Mouse (Mus musculus) hindbrain, embryonic 15.5 days (tissue): Measurements from ENCODE around the gene Kcnb1. TPM values are rescaled to one million over a fixed set of nuclear protein-coding genes. Genes with fewer than 3 reads are reported as not detected.

ENCODE experiments used
- ATAC-seq: fragments of 200-750 bp; cut with Nextera tagmentation; 2 replicates; pipeline ENCODE4 v1.8.0; 2017; ENCODE audit warnings: low read depth, moderate number of reproducible peaks, moderate TSS enrichment; ENCODE audit not compliant: low FRiP score
- H3K27ac ChIP-seq: fragments of 300-500 bp; sonication (generic); replicated peaks from 2 replicates; pipeline ENCODE4 v1.5.1; 2015; ENCODE audit warnings: mild to moderate bottlenecking, inconsistent platforms
- H3K27me3 ChIP-seq: fragments of 300-500 bp; sonication (generic); 2 replicates; pipeline ENCODE4 v1.6.1; 2015; ENCODE audit warnings: control low read depth, inconsistent platforms
- H3K36me3 ChIP-seq: fragments of 300-500 bp; sonication (generic); 2 replicates; pipeline ENCODE4 v1.6.1; 2015; ENCODE audit warnings: control low read depth, inconsistent platforms
- H3K4me1 ChIP-seq: fragments of 300-500 bp; sonication (generic); replicated peaks from 2 replicates; pipeline ENCODE4 v1.6.1; 2015; ENCODE audit warnings: control low read depth, inconsistent platforms
- H3K4me2 ChIP-seq: fragments of 300-500 bp; sonication (generic); 2 replicates; pipeline ENCODE4 v1.6.1; 2015; ENCODE audit warnings: moderate library complexity, mild to moderate bottlenecking, inconsistent platforms
- H3K4me3 ChIP-seq: fragments of 300-500 bp; sonication (generic); 2 replicates; pipeline ENCODE4 v1.5.1; 2015; ENCODE audit warnings: mild to moderate bottlenecking, inconsistent platforms
- H3K9ac ChIP-seq: fragments of 300-500 bp; sonication (generic); 2 replicates; pipeline ENCODE4 v1.6.1; 2015; ENCODE audit warnings: inconsistent platforms
- H3K9me3 ChIP-seq: fragments of 300-500 bp; sonication (generic); 2 replicates; pipeline ENCODE4 v1.6.1; 2016; ENCODE audit warnings: control low read depth, inconsistent platforms
- WGBS: fragments of 180-500 bp; shearing (Covaris S2); methylation state at CpG from one replicate; pipeline ENCODE4 v1.1.7; 2015; 5-methylcytosine and 5-hydroxymethylcytosine counted together
- polyA plus RNA-seq: library from polyadenylated mRNA; unstranded; fragments of >200 nt; fragmentation: Nextera tagmentation; extraction: Ambion mirVana; gene quantifications from 2 replicates; pipeline ENCODE4 v1.2.1, GENCODE M21; 2015

Kcnb1 gene
- polyA plus RNA-seq, 1 experiment from 2014 or later = 3.4 TPM

GRCm38 (mm10) chr2:167181096-167181495 lies 8.9 kb downstream of the Kcnb1 start:
- Histone ChIP-seq H3K36me3 (peaks cover 8% of the 10 kb centered on the region), H3K27me3 (no peaks in the 10 kb centered on the region), H3K9ac (no peak overlapping the region), H3K27ac (no peak overlapping the region), H3K9me3 (no peaks in the 10 kb centered on the region), H3K4me2 (no peak overlapping the region), H3K4me1 (peaks cover 7% of the 10 kb centered on the region; the same call in 1 of the 2 replicates), H3K4me3 (no peak overlapping the region)
- WGBS = 86% methylated on average over 8 of the region's 8 CpGs
- ATAC-seq = no peak

- no peaks in the 10 kb centered on the region for H3K9me3 ChIP-seq
- H3K4me3 ChIP-seq = no peak overlapping the region
- no peak for ATAC-seq
- H3K9ac ChIP-seq = no peak overlapping the region
- H3K27me3 ChIP-seq = no peaks in the 10 kb centered on the region
- no peak overlapping the region for H3K4me2 ChIP-seq
- H3K36me3 ChIP-seq = peaks cover 8% of the 10 kb centered on the region
- WGBS = 88% methylated on average over 10 of the region's 10 CpGs
- H3K4me1 ChIP-seq = no peaks in the 10 kb centered on the region
- no peak overlapping the region for H3K27ac ChIP-seq
These were observed 10.7 kb downstream of the Kcnb1 start for GRCm38 (mm10) chr2:167179301-167179700.

GRCm38 (mm10) chr2:167177231-167177641 lies 12.7 kb downstream of the Kcnb1 start:
- Histone ChIP-seq H3K27me3 (no peaks in the 10 kb centered on the region), H3K27ac (no peak overlapping the region)
- 62% methylated on average over 10 of the region's 10 CpGs for WGBS

GRCm38 (mm10) chr2:167175284-167175683 lies 14.7 kb downstream of the Kcnb1 start:
- Histone ChIP-seq H3K27ac (no peak overlapping the region), H3K9ac (no peak overlapping the region), H3K4me3 (no peak overlapping the region), H3K9me3 (no peaks in the 10 kb centered on the region), H3K4me2 (no peak overlapping the region), H3K36me3 (peaks cover 12% of the 10 kb centered on the region; the same call in 1 of the 2 replicates), H3K27me3 (no peaks in the 10 kb centered on the region), H3K4me1 (no peaks in the 10 kb centered on the region)
- 91% methylated on average over 6 of the region's 6 CpGs for WGBS
- no peak for ATAC-seq

More at GRCm38 (mm10) chr2:167177231-167177641, 12.7 kb downstream of the Kcnb1 start:
- Histone ChIP-seq H3K36me3 (peaks cover 12% of the 10 kb centered on the region; the same call in 1 of the 2 replicates), H3K4me1 (no peaks in the 10 kb centered on the region), H3K9me3 (no peaks in the 10 kb centered on the region), H3K4me2 (no peak overlapping the region), H3K9ac (no peak overlapping the region), H3K4me3 (no peak overlapping the region)
- no peak for ATAC-seq

- Histone ChIP-seq H3K27ac (no peak overlapping the region), H3K36me3 (peaks cover 12% of the 10 kb centered on the region; the same call in 1 of the 2 replicates), H3K9me3 (no peaks in the 10 kb centered on the region), H3K9ac (no peak overlapping the region), H3K4me2 (no peak overlapping the region), H3K4me3 (no peak overlapping the region), H3K27me3 (no peaks in the 10 kb centered on the region), H3K4me1 (no peaks in the 10 kb centered on the region)
- WGBS = 83% methylated on average over 5 of the region's 5 CpGs
- ATAC-seq = no peak
These were observed 16.7 kb downstream of the Kcnb1 start for GRCm38 (mm10) chr2:167173051-167173875.

- H3K9me3 ChIP-seq = no peaks in the 10 kb centered on the region
- no peak overlapping the region for H3K4me3 ChIP-seq
- no peaks in the 10 kb centered on the region for H3K36me3 ChIP-seq
- no peak overlapping the region for H3K9ac ChIP-seq
- no peak overlapping the region for H3K27ac ChIP-seq
- no peak for ATAC-seq
- H3K4me1 ChIP-seq = no peaks in the 10 kb centered on the region; the same call in 1 of the 2 replicates
- 58% methylated on average over 11 of the region's 11 CpGs for WGBS
- no peaks in the 10 kb centered on the region for H3K27me3 ChIP-seq
- H3K4me2 ChIP-seq = no peak overlapping the region
These were observed 22.3 kb downstream of the Kcnb1 start for GRCm38 (mm10) chr2:167167515-167168212.

- ATAC-seq = no peak
- WGBS = 88% methylated on average over 9 of the region's 9 CpGs
- H3K36me3 ChIP-seq = no peaks in the 10 kb centered on the region
These were observed 26.4 kb downstream of the Kcnb1 start for GRCm38 (mm10) chr2:167163600-167163999.

GRCm38 (mm10) chr2:167163134-167163533 lies 26.8 kb downstream of the Kcnb1 start:
- ATAC-seq = 0 out of 2 replicates have a peak, but pooled peaks have one; percentile 43
- no peak overlapping the region for H3K4me3 ChIP-seq
- WGBS = 88% methylated on average over 10 of the region's 10 CpGs
- H3K27me3 ChIP-seq = no peaks in the 10 kb centered on the region
- H3K36me3 ChIP-seq = no peaks in the 10 kb centered on the region
- H3K27ac ChIP-seq = no peak overlapping the region
- H3K4me2 ChIP-seq = no peak overlapping the region
- no peaks in the 10 kb centered on the region for H3K9me3 ChIP-seq
- no peak overlapping the region for H3K9ac ChIP-seq
- H3K4me1 ChIP-seq = no peaks in the 10 kb centered on the region; the same call in 1 of the 2 replicates

More at GRCm38 (mm10) chr2:167163600-167163999, 26.4 kb downstream of the Kcnb1 start:
- H3K4me1 ChIP-seq = no peaks in the 10 kb centered on the region; the same call in 1 of the 2 replicates
- no peak overlapping the region for H3K27ac ChIP-seq
- no peak overlapping the region for H3K9ac ChIP-seq
- no peaks in the 10 kb centered on the region for H3K27me3 ChIP-seq
- no peak overlapping the region for H3K4me3 ChIP-seq
- no peaks in the 10 kb centered on the region for H3K9me3 ChIP-seq
- no peak overlapping the region for H3K4me2 ChIP-seq

GRCm38 (mm10) chr2:167162516-167163021 lies 27.4 kb downstream of the Kcnb1 start:
- Histone ChIP-seq H3K4me3 (no peak overlapping the region), H3K9me3 (no peaks in the 10 kb centered on the region), H3K27ac (no peak overlapping the region), H3K9ac (no peak overlapping the region), H3K36me3 (no peaks in the 10 kb centered on the region), H3K27me3 (no peaks in the 10 kb centered on the region), H3K4me2 (no peak overlapping the region), H3K4me1 (no peaks in the 10 kb centered on the region; the same call in 1 of the 2 replicates)
- no peak for ATAC-seq
- WGBS = 66% methylated on average over 10 of the region's 10 CpGs

GRCm38 (mm10) chr2:167159721-167160120 lies 30.2 kb downstream of the Kcnb1 start:
- Histone ChIP-seq H3K27ac (no peak overlapping the region), H3K9ac (no peak overlapping the region), H3K4me3 (no peak overlapping the region), H3K9me3 (no peaks in the 10 kb centered on the region), H3K4me1 (peaks cover 13% of the 10 kb centered on the region), H3K4me2 (no peak overlapping the region), H3K27me3 (no peaks in the 10 kb centered on the region), H3K36me3 (no peaks in the 10 kb centered on the region)
- 96% methylated on average over 4 of the region's 4 CpGs for WGBS
- no peak for ATAC-seq

GRCm38 (mm10) chr2:167158780-167159179 lies 31.2 kb downstream of the Kcnb1 start:
- no peak overlapping the region for H3K27ac ChIP-seq
- no peaks in the 10 kb centered on the region for H3K27me3 ChIP-seq
- no peak for ATAC-seq
- no peaks in the 10 kb centered on the region for H3K9me3 ChIP-seq
- H3K4me2 ChIP-seq = no peak overlapping the region
- WGBS = 57% methylated on average over 5 of the region's 5 CpGs
- H3K9ac ChIP-seq = no peak overlapping the region
- H3K4me3 ChIP-seq = no peak overlapping the region
- peaks cover 13% of the 10 kb centered on the region for H3K4me1 ChIP-seq
- H3K36me3 ChIP-seq = no peaks in the 10 kb centered on the region
